Mouse (Mus musculus) midbrain, embryonic 16.5 days (tissue): Measurements from ENCODE around the gene Wnt2b. TPM values are rescaled to one million over a fixed set of nuclear protein-coding genes. Genes with fewer than 3 reads are reported as not detected.

Experiments used
- ATAC-seq: fragments of 200-750 bp; cut with Nextera tagmentation; 2 replicates; pipeline ENCODE4 v1.8.0; 2017; ENCODE audit warnings: moderate TSS enrichment
- H3K27ac ChIP-seq: fragments of 300-500 bp; sonication (generic); 2 replicates; pipeline ENCODE4 v1.5.1; 2014; ENCODE audit warnings: mild to moderate bottlenecking, low read length, mixed read lengths
- H3K27me3 ChIP-seq: fragments of 300-500 bp; sonication (generic); 2 replicates; pipeline ENCODE4 v1.6.1; 2014; ENCODE audit warnings: low read depth, low read length, mixed read lengths; ENCODE audit not compliant: control insufficient read depth, insufficient read depth
- H3K36me3 ChIP-seq: fragments of 300-500 bp; sonication (generic); 2 replicates; pipeline ENCODE4 v1.6.1; 2014; ENCODE audit warnings: mild to moderate bottlenecking, low read length, moderate library complexity, mixed read lengths; ENCODE audit not compliant: control insufficient read depth, insufficient read depth
- H3K4me1 ChIP-seq: fragments of 300-500 bp; sonication (generic); 2 replicates; pipeline ENCODE4 v1.6.1; 2014; ENCODE audit warnings: mild to moderate bottlenecking, low read length, mixed read lengths; ENCODE audit not compliant: control insufficient read depth, insufficient read depth
- H3K4me2 ChIP-seq: fragments of 300-500 bp; sonication (generic); 2 replicates; pipeline ENCODE4 v1.6.1; 2014; ENCODE audit warnings: mild to moderate bottlenecking, low read length, mixed read lengths
- H3K4me3 ChIP-seq: fragments of 300-500 bp; sonication (generic); 2 replicates; pipeline ENCODE4 v1.5.1; 2014; ENCODE audit warnings: low read depth, mild to moderate bottlenecking, low read length, moderate library complexity, mixed read lengths
- H3K9ac ChIP-seq: fragments of 300-500 bp; sonication (generic); 2 replicates; pipeline ENCODE4 v1.6.1; 2014; ENCODE audit warnings: low read depth, low read length, mixed read lengths
- H3K9me3 ChIP-seq: fragments of 300-500 bp; sonication (generic); replicated peaks from 2 replicates; pipeline ENCODE4 v1.6.1; 2014; ENCODE audit warnings: mild to moderate bottlenecking, low read length, mixed read lengths; ENCODE audit not compliant: control insufficient read depth, poor library complexity, severe bottlenecking
- WGBS: fragments of 180-500 bp; shearing (Covaris S2); extraction: QIAGEN DNeasy Blood & Tissue Kit; methylation state at CpG from one replicate; pipeline ENCODE4 v1.1.7; 2014; 5-methylcytosine and 5-hydroxymethylcytosine counted together
- polyA plus RNA-seq: library from polyadenylated mRNA; unstranded; fragments of >200 nt; fragmentation: Nextera tagmentation; extraction: Ambion mirVana; gene quantifications from 2 replicates; pipeline ENCODE4 v1.2.1, GENCODE M21; 2015

The Wnt2b gene
- polyA plus RNA-seq, 1 experiment from 2014 or later, result 0.83 TPM

DNA sequence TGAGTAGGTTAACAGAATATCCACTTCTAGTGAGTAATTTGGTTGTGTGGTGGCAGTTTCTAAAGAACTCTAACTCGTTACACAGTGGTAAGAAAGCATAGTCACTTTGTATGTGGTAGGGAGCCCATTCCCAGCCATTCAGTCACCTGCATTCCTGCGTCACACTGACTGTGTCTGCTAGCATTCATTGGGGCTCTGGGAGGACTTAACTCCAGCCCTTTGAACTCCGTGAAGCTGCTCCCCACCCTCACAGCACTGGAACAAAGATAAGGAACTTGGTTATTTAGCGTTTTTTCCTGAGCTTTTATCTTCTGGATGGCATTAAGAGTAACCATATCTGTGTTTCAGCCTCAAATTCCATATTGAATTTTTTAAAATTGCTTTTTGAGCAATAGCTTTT is 23.4 kb downstream of the Wnt2b start:
- Histone ChIP-seq H3K4me1 (peaks cover 3% of the 10 kb centered on the region; the same call in 1 of the 2 replicates), H3K9me3 (no peaks in the 10 kb centered on the region), H3K27ac (no peak overlapping the region), H3K4me2 (no peak overlapping the region), H3K36me3 (peaks cover 2% of the 10 kb centered on the region; the same call in 1 of the 2 replicates), H3K4me3 (no peak overlapping the region), H3K27me3 (no peaks in the 10 kb centered on the region), H3K9ac (no peak overlapping the region)
- WGBS, result 17% methylated on average over 4 of the region's 4 CpGs
- no peak for ATAC-seq

DNA sequence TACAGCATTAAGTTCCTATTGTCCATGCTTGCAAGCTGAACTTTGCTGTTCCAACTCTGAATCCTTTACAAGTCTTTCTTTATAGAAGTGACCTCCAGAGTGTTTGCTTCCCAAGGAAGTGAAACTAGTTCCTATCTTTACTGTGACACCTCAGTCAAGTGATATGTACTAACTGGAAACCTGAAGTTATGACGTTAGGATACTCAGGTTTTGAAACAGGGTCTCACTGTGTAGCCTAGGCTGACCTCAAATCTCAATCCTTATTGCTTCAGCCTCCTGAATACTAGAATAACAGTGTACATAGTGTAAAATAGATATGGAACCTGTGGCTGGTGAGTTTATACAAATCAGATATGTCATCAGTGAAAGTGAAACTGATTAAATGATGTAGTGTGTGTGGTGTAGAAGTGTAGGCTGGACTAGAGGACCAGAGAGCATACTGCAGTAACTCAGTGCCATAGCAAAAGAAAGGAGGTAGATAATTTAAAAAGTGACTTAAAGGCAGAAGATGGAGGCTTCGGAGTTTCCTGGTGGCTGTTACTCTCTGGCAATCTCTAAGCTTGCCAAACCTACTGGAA is 23.9 kb downstream of the Wnt2b start:
- ATAC-seq, result no peak
- WGBS, result 86% methylated on average over 2 of the region's 2 CpGs
- no peaks in the 10 kb centered on the region for H3K9me3 ChIP-seq
- H3K4me1 ChIP-seq, result peaks cover 1% of the 10 kb centered on the region; the same call in 1 of the 2 replicates
- H3K9ac ChIP-seq, result no peak overlapping the region
- no peak overlapping the region for H3K4me2 ChIP-seq
- H3K36me3 ChIP-seq, result peaks cover 2% of the 10 kb centered on the region; the same call in 1 of the 2 replicates
- H3K4me3 ChIP-seq, result no peak overlapping the region
- no peaks in the 10 kb centered on the region for H3K27me3 ChIP-seq
- H3K27ac ChIP-seq, result no peak overlapping the region

DNA sequence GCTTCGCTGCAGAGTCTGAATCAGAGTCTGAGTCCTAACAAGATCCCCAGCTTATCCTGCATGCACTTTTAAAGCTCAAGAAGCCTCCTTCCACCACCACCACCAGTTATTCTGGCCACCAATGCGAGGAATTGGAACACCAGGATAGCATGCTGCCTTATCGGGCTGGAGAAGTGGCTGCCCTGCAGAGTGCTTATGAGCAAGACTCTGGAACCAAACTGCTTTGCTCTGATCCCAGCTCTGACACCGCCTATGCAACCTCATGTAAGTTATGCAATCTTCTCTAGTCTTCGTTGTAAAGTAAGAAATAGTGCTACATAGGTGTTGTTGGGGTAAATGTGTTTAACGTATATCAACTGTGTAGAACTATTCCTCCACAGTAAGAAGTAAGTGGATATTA is 32.3 kb downstream of the Wnt2b start:
- no peak for ATAC-seq
- Histone ChIP-seq H3K9ac (no peak overlapping the region), H3K36me3 (peaks cover 8% of the 10 kb centered on the region; the same call in 1 of the 2 replicates), H3K4me1 (no peaks in the 10 kb centered on the region), H3K4me2 (no peak overlapping the region), H3K4me3 (no peak overlapping the region), H3K27me3 (no peaks in the 10 kb centered on the region), H3K9me3 (no peaks in the 10 kb centered on the region), H3K27ac (no peak overlapping the region)
- 97% methylated on average over 6 of the region's 6 CpGs for WGBS

DNA sequence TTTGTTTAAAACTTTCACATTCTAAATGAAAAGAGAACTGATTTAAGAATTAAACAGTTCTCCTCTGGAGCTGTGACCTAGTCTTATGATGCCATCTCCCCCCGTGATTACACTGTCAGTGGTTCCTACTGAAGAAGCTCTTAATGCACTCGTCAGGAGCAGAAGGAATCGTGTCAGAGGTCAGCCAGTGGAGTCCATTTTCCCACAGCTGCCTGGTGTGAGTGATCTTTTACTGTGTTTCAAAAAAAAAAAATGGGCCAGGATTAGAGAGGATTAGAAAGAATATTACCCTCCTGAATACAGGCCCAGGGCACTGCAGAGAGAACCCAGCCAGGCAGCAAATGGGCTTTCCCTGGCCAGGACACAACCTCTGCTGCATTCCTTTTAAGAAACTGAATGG is 46.7 kb downstream of the Wnt2b start:
- Histone ChIP-seq H3K9me3 (no peaks in the 10 kb centered on the region), H3K9ac (no peak overlapping the region), H3K36me3 (peaks cover 4% of the 10 kb centered on the region), H3K4me2 (no peak overlapping the region), H3K4me1 (no peaks in the 10 kb centered on the region), H3K27ac (no peak overlapping the region), H3K27me3 (no peaks in the 10 kb centered on the region), H3K4me3 (no peak overlapping the region)
- ATAC-seq, result no peak
- WGBS, result 6% methylated on average over 3 of the region's 3 CpGs

DNA sequence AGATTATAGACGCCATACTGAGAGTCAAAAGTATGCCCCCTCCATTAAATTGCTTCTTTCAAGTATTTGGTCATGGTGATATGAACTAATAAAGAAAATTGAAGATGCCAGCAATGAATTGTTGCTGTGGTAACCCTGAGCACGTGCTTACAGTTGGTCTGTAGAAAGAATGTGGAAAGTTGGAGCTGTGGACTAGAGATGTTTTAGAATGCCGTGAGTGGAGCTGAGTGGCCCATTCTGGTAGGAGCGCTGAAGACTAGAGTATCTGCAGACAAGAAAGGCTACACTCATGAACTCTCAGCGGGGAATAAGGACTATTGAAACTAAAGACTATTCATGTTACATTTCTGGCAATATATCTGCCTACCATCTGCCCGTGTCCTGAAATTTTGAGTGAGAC is 52.5 kb downstream of the Wnt2b start:
- Histone ChIP-seq H3K27me3 (no peaks in the 10 kb centered on the region), H3K36me3 (0 out of 2 replicates have a peak, but pooled peaks cover 4% of the 10 kb centered on the region), H3K9me3 (no peaks in the 10 kb centered on the region), H3K9ac (no peak overlapping the region), H3K4me2 (no peak overlapping the region), H3K4me1 (no peaks in the 10 kb centered on the region), H3K27ac (no peak overlapping the region), H3K4me3 (no peak overlapping the region)
- WGBS, result 76% methylated on average over 6 of the region's 6 CpGs
- no peak for ATAC-seq

DNA sequence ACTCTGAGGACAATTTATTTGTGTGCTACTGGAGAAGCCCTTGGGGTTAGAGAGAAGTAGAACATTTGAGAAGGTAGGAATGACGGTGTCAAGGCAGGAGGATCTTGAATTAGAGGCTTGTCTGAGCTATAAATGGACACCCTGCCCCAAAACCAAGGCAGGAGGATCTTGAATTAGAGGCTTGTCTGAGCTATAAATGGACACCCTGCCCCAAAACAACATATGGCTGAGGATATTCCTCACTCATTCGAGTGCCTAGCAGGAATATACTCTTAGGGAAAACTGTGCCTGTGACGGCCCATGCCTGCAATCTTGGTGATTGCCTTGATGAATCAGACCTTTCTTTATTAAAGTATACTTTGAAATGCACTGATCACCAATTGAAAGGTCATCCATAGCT is 55.7 kb downstream of the Wnt2b start:
- H3K4me2 ChIP-seq, result no peak overlapping the region
- H3K27me3 ChIP-seq, result no peaks in the 10 kb centered on the region
- H3K36me3 ChIP-seq, result 0 out of 2 replicates have a peak, but pooled peaks cover 8% of the 10 kb centered on the region
- H3K4me3 ChIP-seq, result no peak overlapping the region
- H3K9me3 ChIP-seq, result no peaks in the 10 kb centered on the region
- 91% methylated on average over 3 of the region's 3 CpGs for WGBS
- no peaks in the 10 kb centered on the region for H3K4me1 ChIP-seq
- ATAC-seq, result no peak
- H3K9ac ChIP-seq, result no peak overlapping the region
- no peak overlapping the region for H3K27ac ChIP-seq

DNA sequence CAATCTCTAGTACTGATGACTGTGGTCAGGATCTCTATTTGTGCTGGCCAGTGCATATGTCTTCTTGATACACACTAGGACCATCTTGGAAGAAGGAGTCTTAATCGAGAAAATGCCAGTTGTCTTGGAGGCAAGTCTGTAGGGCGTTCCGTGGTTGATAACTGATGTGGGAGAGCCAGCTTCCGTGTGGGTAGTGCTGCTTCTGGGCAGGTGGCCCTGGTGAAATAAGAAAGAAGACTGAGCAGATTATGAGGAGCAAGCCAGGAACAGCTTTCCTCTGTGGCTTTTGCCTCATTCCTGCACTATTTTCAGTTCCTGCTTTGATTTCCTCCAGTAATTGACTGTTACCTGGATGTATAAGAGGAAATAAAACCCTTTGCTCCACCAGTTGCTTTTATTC is 56.3 kb downstream of the Wnt2b start:
- ATAC-seq, result no peak
- Histone ChIP-seq H3K9ac (no peak overlapping the region), H3K4me3 (no peak overlapping the region), H3K4me1 (no peaks in the 10 kb centered on the region), H3K27me3 (no peaks in the 10 kb centered on the region), H3K4me2 (no peak overlapping the region), H3K36me3 (0 out of 2 replicates have a peak, but pooled peaks cover 8% of the 10 kb centered on the region), H3K9me3 (no peaks in the 10 kb centered on the region), H3K27ac (no peak overlapping the region)
- WGBS, result 96% methylated on average over 4 of the region's 4 CpGs

DNA sequence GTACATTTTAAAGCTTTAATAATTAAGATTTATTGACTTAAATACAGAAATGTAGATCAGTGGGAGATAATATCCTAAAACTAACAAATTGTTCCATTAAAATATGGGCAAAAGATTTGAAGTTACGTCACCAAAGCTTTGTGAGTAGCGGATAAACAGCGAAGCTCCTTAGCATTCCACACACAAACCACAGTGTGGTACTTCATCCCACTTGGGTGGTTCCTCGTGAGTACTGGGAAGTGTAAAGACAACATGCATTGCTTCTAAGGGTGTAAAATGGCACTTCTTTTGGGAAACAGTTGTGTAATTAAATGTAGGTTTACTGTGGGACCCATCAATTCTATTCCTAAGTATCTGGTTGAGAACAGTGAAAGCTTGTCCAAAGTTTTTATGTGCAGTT is 60.6 kb downstream of the Wnt2b start:
- no peak for ATAC-seq
- Histone ChIP-seq H3K36me3 (peaks cover 20% of the 10 kb centered on the region), H3K4me1 (no peaks in the 10 kb centered on the region), H3K9ac (no peak overlapping the region), H3K27me3 (no peaks in the 10 kb centered on the region), H3K4me2 (no peak overlapping the region), H3K27ac (no peak overlapping the region), H3K9me3 (no peaks in the 10 kb centered on the region), H3K4me3 (no peak overlapping the region)
- 96% methylated on average over 4 of the region's 4 CpGs for WGBS

DNA sequence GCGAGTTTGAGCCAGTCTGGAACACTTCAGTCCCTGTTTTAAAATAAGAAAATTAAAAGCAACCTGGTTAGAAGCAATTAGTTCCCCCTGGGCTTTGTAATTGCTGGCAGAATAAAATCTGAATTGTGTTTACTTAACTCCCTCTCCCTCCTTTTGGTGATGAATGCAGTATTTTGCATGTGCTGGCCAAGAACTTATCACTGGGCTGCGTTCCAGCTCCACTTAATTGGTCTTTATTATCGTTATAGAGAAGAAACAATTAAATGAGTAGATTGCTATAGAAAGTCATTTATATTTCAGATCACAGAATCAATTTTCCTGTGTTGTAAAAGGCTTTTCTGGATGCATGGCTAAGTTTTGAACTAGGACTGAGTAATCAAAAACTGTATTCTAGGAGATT is 65.6 kb downstream of the Wnt2b start:
- WGBS, result 88% methylated on average over 3 of the region's 3 CpGs
- Histone ChIP-seq H3K4me3 (no peak overlapping the region), H3K27me3 (no peaks in the 10 kb centered on the region), H3K4me1 (no peaks in the 10 kb centered on the region), H3K9me3 (no peaks in the 10 kb centered on the region), H3K4me2 (no peak overlapping the region), H3K36me3 (peaks cover 27% of the 10 kb centered on the region), H3K27ac (no peak overlapping the region), H3K9ac (no peak overlapping the region)
- no peak for ATAC-seq
